Mouse (Mus musculus) kidney, adult 2 months (tissue): Measurements from ENCODE around the gene Ccdc106. TPM values are rescaled to one million over a fixed set of nuclear protein-coding genes. Genes with fewer than 3 reads are reported as not detected.
A peak's percentile ranks its signal among the peaks of the same experiment; 100 is the strongest.

Experiments used
- DNase-seq: peaks from one replicate; pipeline ENCODE4 v3.0.0; 2021
- H3K27ac ChIP-seq: fragments of 200-500 bp; 2 replicates; pipeline ENCODE4 v1.5.1; 2012; ENCODE audit warnings: low read depth, low read length, control low read depth, inconsistent platforms; ENCODE audit not compliant: insufficient read depth
- H3K27me3 ChIP-seq: fragments of 200-500 bp; replicated peaks from 2 replicates; pipeline ENCODE4 v1.6.1; 2012; ENCODE audit warnings: mild to moderate bottlenecking, moderate library complexity, low read length, inconsistent platforms; ENCODE audit not compliant: control insufficient read depth, insufficient read depth
- H3K36me3 ChIP-seq: fragments of 200-500 bp; 2 replicates; pipeline ENCODE4 v1.6.1; 2012; ENCODE audit warnings: mild to moderate bottlenecking, moderate library complexity, low read length, inconsistent platforms; ENCODE audit not compliant: control insufficient read depth, insufficient read depth
- H3K4me1 ChIP-seq: fragments of 200-500 bp; 2 replicates; pipeline ENCODE4 v1.6.1; 2011; ENCODE audit warnings: low read length; ENCODE audit not compliant: control insufficient read depth, insufficient read depth
- H3K4me3 ChIP-seq: fragments of 200-500 bp; 2 replicates; pipeline ENCODE4 v1.5.1; 2011; ENCODE audit warnings: mild to moderate bottlenecking, low read depth, low read length, control low read depth; ENCODE audit not compliant: insufficient read depth
- CTCF ChIP-seq: fragments of 200-500 bp; conservative IDR thresholded peaks from 2 replicates; pipeline ENCODE4 v1.5.1; 2011; ENCODE audit warnings: low read depth, mild to moderate bottlenecking, control low read depth, low read length, moderate library complexity, mixed read lengths; ENCODE audit not compliant: insufficient read depth, insufficient read length
- POLR2A ChIP-seq: fragments of 200-500 bp; IDR thresholded peaks from one replicate; pipeline ENCODE4 v1.6.1; 2011; ENCODE audit warnings: low read depth, low read length, control low read depth
- WGBS: fragments of 180-500 bp; shearing (Covaris S2); methylation state at CpG from one replicate; pipeline ENCODE4 v1.1.7; 2018; 5-methylcytosine and 5-hydroxymethylcytosine counted together
- polyA plus RNA-seq: library from polyadenylated mRNA; depleted of rRNA; stranded (reverse); fragments of >200 nt; gene quantifications from 2 replicates; pipeline ENCODE4 v1.2.3, GENCODE M21; 2012

Ccdc106 gene
- polyA plus RNA-seq, 1 experiment = 2.3 TPM

GRCm38 (mm10) chr7:5085512-5085911 lies 65.2 kb downstream of the Ccdc106 start:
- TF ChIP-seq POLR2A (no peak), CTCF (no peak)
- Histone ChIP-seq H3K36me3 (no peaks in the 10 kb centered on the region), H3K4me3 (no peak overlapping the region), H3K4me1 (peaks cover 29% of the 10 kb centered on the region), H3K27me3 (no peaks in the 10 kb centered on the region), H3K27ac (no peak overlapping the region)
- WGBS = 90% methylated on average over 1 of the region's 1 CpGs
- DNase-seq = no peak

DNA sequence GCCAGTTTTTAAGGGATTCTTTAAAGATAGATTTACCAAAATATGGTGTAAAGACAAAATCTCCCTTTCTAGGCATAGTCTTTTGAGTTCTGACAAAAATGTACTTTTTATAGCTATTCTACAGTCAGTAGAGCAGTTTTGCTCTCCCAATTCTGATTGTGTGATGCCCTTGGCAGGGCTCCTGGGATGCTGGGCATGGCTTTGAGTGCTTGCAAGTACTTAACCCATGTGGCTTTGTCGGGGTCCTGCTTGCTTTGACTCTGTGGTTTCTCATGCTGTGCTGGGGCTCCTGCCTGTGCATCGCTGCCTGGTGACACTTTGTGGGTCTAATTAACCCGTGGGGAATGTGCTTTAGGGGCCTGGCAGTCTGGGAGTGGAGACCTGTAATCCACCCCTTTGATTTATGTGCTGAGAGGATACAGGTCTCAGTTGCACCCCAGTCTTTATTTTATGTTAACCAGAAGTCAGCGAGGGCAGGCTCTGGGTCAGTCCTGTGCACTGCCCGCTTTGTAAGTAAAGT lies 66.6 kb downstream of the Ccdc106 start:
- WGBS = 33% methylated on average over 5 of the region's 5 CpGs
- peak; percentile 31 for DNase-seq
- Histone ChIP-seq H3K4me3 (no peak overlapping the region), H3K4me1 (peaks cover 29% of the 10 kb centered on the region), H3K27me3 (no peaks in the 10 kb centered on the region), H3K36me3 (no peaks in the 10 kb centered on the region), H3K27ac (no peak overlapping the region)
- no peak for TF ChIP-seq CTCF
- no peak for TF ChIP-seq POLR2A

DNA sequence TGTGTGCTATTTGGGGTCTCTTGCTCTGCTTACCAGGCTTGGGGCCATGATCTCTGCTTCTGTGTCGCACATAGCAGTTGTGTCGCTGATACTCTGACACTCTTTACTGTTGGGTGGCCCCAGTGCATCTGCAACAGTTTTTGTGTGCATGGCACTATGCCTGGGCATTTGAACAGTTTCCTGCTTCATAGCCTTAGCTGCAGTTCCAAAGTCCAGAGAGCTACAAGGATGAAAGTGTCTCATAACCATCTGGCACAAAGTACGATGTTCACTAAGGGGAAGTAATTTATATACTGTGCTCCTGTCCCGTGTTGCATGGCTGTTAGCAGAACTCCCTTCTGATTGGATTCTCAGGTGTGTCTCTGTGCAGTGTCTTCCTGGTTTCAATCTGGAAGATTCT lies 67.5 kb downstream of the Ccdc106 start:
- Histone ChIP-seq H3K36me3 (no peaks in the 10 kb centered on the region), H3K27me3 (no peaks in the 10 kb centered on the region), H3K4me3 (no peak overlapping the region), H3K27ac (peak overlapping the region; percentile 55), H3K4me1 (peaks cover 27% of the 10 kb centered on the region)
- TF ChIP-seq POLR2A (no peak), CTCF (no peak)
- 39% methylated on average over 4 of the region's 4 CpGs for WGBS
- DNase-seq = peak; percentile 84

DNA sequence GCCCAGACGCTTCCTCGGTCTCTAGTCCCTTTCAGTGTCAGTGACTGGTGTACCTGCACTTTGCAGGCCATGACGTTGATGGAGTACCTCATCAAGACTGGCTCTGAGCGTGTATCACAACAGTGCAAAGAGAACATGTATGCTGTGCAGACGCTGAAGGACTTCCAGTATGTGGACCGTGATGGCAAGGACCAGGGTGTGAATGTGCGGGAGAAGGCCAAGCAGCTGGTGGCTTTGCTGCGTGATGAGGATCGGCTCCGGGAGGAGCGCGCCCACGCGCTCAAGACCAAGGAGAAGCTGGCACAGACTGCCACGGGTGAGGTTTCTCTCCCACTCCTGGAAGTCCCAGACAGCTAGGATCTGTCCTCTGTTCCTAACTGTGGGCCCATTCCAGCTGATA lies 69.5 kb downstream of the Ccdc106 start:
- H3K27ac ChIP-seq = no peak overlapping the region
- 90% methylated on average over 15 of the region's 15 CpGs for WGBS
- no peaks in the 10 kb centered on the region for H3K27me3 ChIP-seq
- H3K4me3 ChIP-seq = no peak overlapping the region
- TF ChIP-seq CTCF (no peak), POLR2A (no peak)
- H3K4me1 ChIP-seq = peaks cover 27% of the 10 kb centered on the region
- no peaks in the 10 kb centered on the region for H3K36me3 ChIP-seq
- no peak for DNase-seq

DNA sequence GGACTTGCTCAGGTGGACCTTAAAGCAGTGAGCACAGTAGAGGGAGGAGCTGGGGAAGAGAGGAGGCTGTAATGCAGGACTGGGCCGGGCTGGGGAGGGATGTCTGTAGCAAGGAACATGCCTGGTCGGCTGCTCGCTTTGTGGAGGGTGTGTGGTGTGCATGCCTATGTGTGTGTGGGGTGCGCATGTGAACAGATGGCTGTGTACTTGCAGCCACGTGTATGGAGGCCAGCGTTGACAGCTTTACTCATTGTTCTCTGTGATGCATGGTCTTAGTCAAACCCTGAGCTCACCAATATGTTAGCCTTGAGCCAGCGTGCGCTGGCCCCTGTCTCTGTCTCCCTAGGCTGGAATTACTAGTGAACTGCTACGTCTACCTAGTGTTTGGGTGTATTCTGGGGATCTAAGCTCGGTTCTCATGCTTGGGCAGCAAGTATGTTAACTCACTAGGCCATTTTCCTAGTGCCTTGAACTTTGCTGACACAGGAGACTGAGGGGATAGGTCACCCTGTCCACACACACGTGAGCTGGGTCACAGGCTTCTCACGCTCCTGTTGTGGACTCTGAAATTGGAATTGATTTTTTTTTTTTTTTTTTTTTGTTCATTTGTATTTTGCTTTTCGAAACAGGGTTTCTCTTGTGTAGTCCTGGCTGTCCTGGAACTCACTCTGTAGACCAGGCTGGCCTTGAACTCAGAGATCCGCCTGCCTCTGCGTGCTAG lies 70.8 kb downstream of the Ccdc106 start:
- Histone ChIP-seq H3K4me1 (peaks cover 23% of the 10 kb centered on the region), H3K4me3 (no peak overlapping the region), H3K27me3 (no peaks in the 10 kb centered on the region), H3K36me3 (peaks cover 2% of the 10 kb centered on the region; the same call in 1 of the 2 replicates), H3K27ac (no peak overlapping the region)
- WGBS = 78% methylated on average over 15 of the region's 15 CpGs
- no peak for DNase-seq
- TF ChIP-seq CTCF (no peak), POLR2A (no peak)

- Histone ChIP-seq H3K27me3 (no peaks in the 10 kb centered on the region), H3K27ac (no peak overlapping the region), H3K36me3 (peaks cover 2% of the 10 kb centered on the region), H3K4me3 (no peak overlapping the region), H3K4me1 (peaks cover 21% of the 10 kb centered on the region)
- TF ChIP-seq CTCF (no peak), POLR2A (no peak)
- WGBS = 61% methylated on average over 6 of the region's 6 CpGs
- DNase-seq = no peak
Measured at GRCm38 (mm10) chr7:5092381-5092780, 72.0 kb downstream of the Ccdc106 start.

GRCm38 (mm10) chr7:5092831-5093510 lies 72.6 kb downstream of the Ccdc106 start:
- no peak for DNase-seq
- WGBS = 69% methylated on average over 21 of the region's 21 CpGs
- Histone ChIP-seq H3K27me3 (no peaks in the 10 kb centered on the region), H3K4me3 (no peak overlapping the region), H3K27ac (no peak overlapping the region), H3K4me1 (peaks cover 16% of the 10 kb centered on the region), H3K36me3 (peaks cover 4% of the 10 kb centered on the region)
- TF ChIP-seq POLR2A (no peak), CTCF (no peak)
